Mouse (Mus musculus) hindbrain, embryonic 15.5 days (tissue): ENCODE results near the gene Ninl. TPM values are rescaled to one million over a fixed set of nuclear protein-coding genes. Genes with fewer than 3 reads are reported as not detected.

Source experiments
- ATAC-seq: fragments of 200-750 bp; cut with Nextera tagmentation; 2 replicates; pipeline ENCODE4 v1.8.0; 2017; ENCODE audit warnings: low read depth, moderate number of reproducible peaks, moderate TSS enrichment; ENCODE audit not compliant: low FRiP score
- H3K27ac ChIP-seq: fragments of 300-500 bp; sonication (generic); replicated peaks from 2 replicates; pipeline ENCODE4 v1.5.1; 2015; ENCODE audit warnings: mild to moderate bottlenecking, inconsistent platforms
- H3K27me3 ChIP-seq: fragments of 300-500 bp; sonication (generic); 2 replicates; pipeline ENCODE4 v1.6.1; 2015; ENCODE audit warnings: control low read depth, inconsistent platforms
- H3K36me3 ChIP-seq: fragments of 300-500 bp; sonication (generic); 2 replicates; pipeline ENCODE4 v1.6.1; 2015; ENCODE audit warnings: control low read depth, inconsistent platforms
- H3K4me1 ChIP-seq: fragments of 300-500 bp; sonication (generic); replicated peaks from 2 replicates; pipeline ENCODE4 v1.6.1; 2015; ENCODE audit warnings: control low read depth, inconsistent platforms
- H3K4me2 ChIP-seq: fragments of 300-500 bp; sonication (generic); 2 replicates; pipeline ENCODE4 v1.6.1; 2015; ENCODE audit warnings: moderate library complexity, mild to moderate bottlenecking, inconsistent platforms
- H3K4me3 ChIP-seq: fragments of 300-500 bp; sonication (generic); 2 replicates; pipeline ENCODE4 v1.5.1; 2015; ENCODE audit warnings: mild to moderate bottlenecking, inconsistent platforms
- H3K9ac ChIP-seq: fragments of 300-500 bp; sonication (generic); 2 replicates; pipeline ENCODE4 v1.6.1; 2015; ENCODE audit warnings: inconsistent platforms
- H3K9me3 ChIP-seq: fragments of 300-500 bp; sonication (generic); 2 replicates; pipeline ENCODE4 v1.6.1; 2016; ENCODE audit warnings: control low read depth, inconsistent platforms
- WGBS: fragments of 180-500 bp; shearing (Covaris S2); methylation state at CpG from one replicate; pipeline ENCODE4 v1.1.7; 2015; 5-methylcytosine and 5-hydroxymethylcytosine counted together
- polyA plus RNA-seq: library from polyadenylated mRNA; unstranded; fragments of >200 nt; fragmentation: Nextera tagmentation; extraction: Ambion mirVana; gene quantifications from 2 replicates; pipeline ENCODE4 v1.2.1, GENCODE M21; 2015

Ninl gene
- polyA plus RNA-seq, 1 experiment from 2014 or later, result 5.0 TPM

DNA sequence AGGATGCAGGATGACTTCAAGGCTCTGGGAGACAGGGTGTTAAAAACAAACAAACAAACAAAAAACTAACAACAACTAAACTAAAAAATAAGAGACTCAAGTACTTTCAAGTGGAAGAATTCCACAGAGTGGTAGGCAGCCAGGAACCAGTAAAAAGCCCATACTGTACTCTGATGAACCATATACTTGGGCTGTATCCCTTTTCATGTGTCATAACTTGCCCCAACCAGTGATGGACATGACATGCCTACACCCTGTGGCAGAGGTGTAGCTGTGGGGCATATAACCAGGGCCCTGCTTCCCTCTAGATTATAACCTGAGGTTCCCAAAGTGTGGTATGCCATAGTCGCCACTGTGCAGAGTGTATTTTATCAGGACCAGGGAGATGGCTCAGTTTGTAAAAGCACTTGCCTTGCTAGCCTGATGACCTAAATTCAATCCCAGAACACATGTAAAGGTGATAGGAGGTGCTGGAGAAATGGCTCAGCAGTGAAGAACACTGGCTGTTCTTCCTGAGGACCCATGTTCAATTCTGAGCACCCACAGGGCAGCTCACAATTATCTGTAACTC, 29.6 kb downstream of the Ninl start:
- Histone ChIP-seq H3K27ac (peak overlapping the region; percentile 55; the same call in 1 of the 2 replicates), H3K9me3 (no peaks in the 10 kb centered on the region), H3K9ac (peak overlapping the region; percentile 61), H3K27me3 (0 out of 2 replicates have a peak, but pooled peaks cover 5% of the 10 kb centered on the region), H3K4me1 (peaks cover 17% of the 10 kb centered on the region), H3K4me2 (peak overlapping the region; percentile 97), H3K4me3 (peak overlapping the region; percentile 64), H3K36me3 (no peaks in the 10 kb centered on the region)
- peak; percentile 66 for ATAC-seq
- WGBS, result 85% methylated on average over 1 of the region's 1 CpGs

DNA sequence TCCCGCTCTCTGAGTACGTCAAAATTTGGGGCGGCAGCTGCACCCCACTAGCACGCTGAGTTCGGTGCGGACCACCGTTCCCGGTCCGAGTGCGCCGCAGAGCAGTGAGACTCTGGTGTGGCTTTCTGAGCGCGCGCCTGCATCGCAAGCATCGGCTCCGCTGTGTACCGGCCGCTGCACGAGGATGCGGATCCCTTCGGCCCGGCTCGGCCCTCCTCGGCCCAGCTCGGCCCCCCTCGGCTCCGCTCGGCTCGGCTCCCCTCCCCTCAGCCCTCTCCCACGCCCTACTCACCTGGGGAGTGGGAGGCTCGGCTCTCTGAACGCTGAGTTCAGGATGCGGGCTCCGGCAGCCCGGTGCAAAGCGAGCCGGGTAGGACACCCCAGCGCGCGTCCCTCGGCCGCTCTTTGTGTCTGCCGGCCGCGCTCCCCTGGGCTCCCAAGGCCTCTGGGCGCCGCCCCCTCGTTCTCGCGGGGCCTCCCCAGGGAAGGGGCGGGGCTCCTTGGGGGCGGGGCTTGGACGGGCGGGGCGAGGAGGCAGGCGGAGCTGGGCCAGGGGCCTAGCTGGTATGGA, 30.2 kb downstream of the Ninl start:
- Histone ChIP-seq H3K4me3 (peak overlapping the region; percentile 64), H3K27me3 (0 out of 2 replicates have a peak, but pooled peaks cover 5% of the 10 kb centered on the region), H3K9ac (peak overlapping the region; percentile 61), H3K36me3 (no peaks in the 10 kb centered on the region), H3K4me2 (peak overlapping the region; percentile 97), H3K9me3 (no peaks in the 10 kb centered on the region), H3K4me1 (peaks cover 17% of the 10 kb centered on the region), H3K27ac (peak overlapping the region; percentile 55)
- under 1% methylated on average over 56 of the region's 57 CpGs for WGBS
- ATAC-seq, result peak; percentile 98

DNA sequence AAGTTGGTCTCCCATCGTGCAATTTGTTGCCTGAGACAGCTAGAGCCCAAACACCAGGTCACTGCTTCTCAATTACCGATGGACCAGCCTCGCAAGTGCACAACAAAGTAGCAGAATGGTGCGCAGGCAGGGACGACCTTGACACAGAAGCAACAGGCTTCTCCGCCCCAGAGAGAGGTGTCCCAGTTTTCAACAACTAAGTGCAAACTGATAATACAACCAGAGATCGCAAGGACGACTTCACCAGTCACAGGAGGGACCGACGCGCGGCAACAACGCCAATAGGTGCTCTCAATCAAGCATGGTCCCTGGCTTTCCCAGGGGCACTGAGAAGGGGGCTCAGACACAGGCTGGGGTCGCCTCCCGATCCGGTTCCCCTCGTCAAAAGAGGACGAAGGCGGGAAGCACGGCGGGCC, 30.7 kb downstream of the Ninl start:
- Histone ChIP-seq H3K4me3 (peak overlapping the region; percentile 64), H3K27ac (peak overlapping the region; percentile 55), H3K4me2 (peak overlapping the region; percentile 97), H3K9me3 (no peaks in the 10 kb centered on the region), H3K27me3 (0 out of 2 replicates have a peak, but pooled peaks cover 5% of the 10 kb centered on the region), H3K36me3 (no peaks in the 10 kb centered on the region), H3K9ac (peak overlapping the region; percentile 61), H3K4me1 (peaks cover 17% of the 10 kb centered on the region)
- ATAC-seq, result no peak
- WGBS, result under 1% methylated on average over 21 of the region's 21 CpGs

DNA sequence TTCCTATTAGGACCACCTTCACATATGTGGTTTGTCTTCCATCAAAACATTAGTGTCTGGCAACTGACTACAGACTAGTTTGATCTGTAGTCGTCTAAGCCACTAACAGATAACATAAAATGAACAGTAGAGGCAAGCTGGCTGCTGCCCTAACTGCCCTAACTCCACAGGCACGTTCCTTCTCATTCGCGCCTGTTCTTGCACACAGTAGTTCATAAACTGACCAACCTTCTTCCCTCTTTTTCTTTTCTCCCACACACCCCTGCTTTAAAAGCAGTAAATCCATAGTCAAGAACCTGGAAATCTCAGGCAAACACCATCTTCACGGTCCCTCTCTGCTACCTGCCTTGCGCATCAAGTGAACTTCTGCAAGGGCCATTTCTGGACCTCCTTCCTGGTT, 31.2 kb downstream of the Ninl start:
- no peaks in the 10 kb centered on the region for H3K36me3 ChIP-seq
- H3K9me3 ChIP-seq, result no peaks in the 10 kb centered on the region
- H3K4me3 ChIP-seq, result peak overlapping the region; percentile 64
- H3K4me1 ChIP-seq, result peaks cover 17% of the 10 kb centered on the region
- peak overlapping the region; percentile 61; the same call in 1 of the 2 replicates for H3K9ac ChIP-seq
- 0 out of 2 replicates have a peak, but pooled peaks cover 5% of the 10 kb centered on the region for H3K27me3 ChIP-seq
- no peak for ATAC-seq
- peak overlapping the region; percentile 97 for H3K4me2 ChIP-seq
- no peak overlapping the region for H3K27ac ChIP-seq
- 43% methylated on average over 6 of the region's 6 CpGs for WGBS

DNA sequence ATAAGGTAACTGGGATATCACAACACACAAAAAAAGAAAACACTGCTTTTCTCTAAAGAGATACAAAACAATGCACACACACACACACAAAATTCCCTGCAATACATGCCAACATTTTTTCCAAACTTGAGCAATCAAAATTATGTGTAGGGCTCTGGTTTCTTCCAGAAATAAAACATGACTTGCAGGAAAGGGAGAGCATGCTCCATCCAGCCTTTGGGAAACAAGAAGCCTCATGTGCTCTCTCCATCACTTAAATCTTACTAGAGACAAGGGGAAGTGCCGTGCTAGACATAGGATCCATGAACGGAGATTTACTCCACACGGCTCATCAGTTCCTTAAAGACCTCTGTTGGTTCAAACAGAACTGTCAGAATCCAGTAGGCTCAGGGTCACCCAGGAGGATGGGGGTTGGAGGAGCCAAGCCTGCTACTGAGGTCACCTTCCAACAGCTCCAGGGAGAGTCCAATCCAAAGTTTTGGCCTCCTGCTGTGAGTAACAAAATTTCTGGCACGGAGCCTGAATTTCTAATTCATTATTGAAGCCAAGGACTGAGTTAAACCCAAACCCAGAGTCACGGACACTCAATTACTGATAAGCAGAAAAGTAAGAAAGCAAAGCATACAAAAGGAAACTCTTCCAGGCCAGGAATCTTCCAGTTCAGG, 32.8 kb downstream of the Ninl start:
- no peak overlapping the region for H3K4me3 ChIP-seq
- H3K36me3 ChIP-seq, result no peaks in the 10 kb centered on the region
- no peak for ATAC-seq
- H3K27ac ChIP-seq, result no peak overlapping the region
- 0 out of 2 replicates have a peak, but pooled peaks cover 5% of the 10 kb centered on the region for H3K27me3 ChIP-seq
- no peak overlapping the region for H3K4me2 ChIP-seq
- no peak overlapping the region for H3K9ac ChIP-seq
- WGBS, result 59% methylated on average over 5 of the region's 5 CpGs
- no peaks in the 10 kb centered on the region for H3K9me3 ChIP-seq
- peaks cover 17% of the 10 kb centered on the region for H3K4me1 ChIP-seq

DNA sequence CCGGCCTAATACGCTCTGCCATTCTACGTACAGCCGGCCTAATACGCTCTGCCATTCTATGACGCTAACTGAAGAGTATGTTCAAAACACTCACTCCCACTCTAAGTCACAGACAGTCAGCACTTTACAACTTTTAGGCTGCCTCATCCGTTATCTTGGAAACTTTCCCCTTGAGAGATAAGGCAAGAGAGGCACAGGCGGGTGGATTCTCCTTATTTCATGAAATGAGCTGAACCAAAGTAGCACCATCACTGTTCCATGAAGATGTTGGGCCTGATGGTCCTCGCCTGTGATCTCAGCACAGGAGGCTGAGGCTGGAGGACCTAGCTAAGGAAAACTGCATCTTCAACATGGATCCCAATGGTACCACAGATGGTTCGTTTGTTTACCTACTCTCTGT, 34.8 kb downstream of the Ninl start:
- WGBS, result 96% methylated on average over 10 of the region's 10 CpGs
- Histone ChIP-seq H3K36me3 (no peaks in the 10 kb centered on the region), H3K27ac (no peak overlapping the region), H3K9ac (no peak overlapping the region), H3K4me3 (no peak overlapping the region), H3K27me3 (0 out of 2 replicates have a peak, but pooled peaks cover 5% of the 10 kb centered on the region), H3K4me1 (peaks cover 13% of the 10 kb centered on the region), H3K9me3 (no peaks in the 10 kb centered on the region), H3K4me2 (no peak overlapping the region)
- ATAC-seq, result no peak

DNA sequence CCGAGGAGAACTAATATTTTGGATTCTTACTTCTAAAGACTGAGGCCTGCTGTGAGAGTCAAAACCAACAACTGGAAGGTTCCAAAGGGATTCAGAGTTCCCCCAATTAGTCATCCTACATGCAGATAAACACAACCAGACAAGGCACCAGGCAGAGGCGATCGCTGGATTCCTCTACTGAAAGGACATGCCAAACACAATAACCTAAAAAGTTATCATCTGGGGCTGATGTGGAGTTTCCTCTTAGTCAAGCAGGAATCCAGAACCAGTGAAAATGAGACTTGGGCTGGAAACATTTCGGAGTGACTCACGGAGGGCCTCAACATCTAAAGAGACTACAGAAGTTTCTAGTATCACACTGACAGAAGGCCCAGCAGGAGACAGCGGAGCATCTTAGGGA, 35.4 kb downstream of the Ninl start:
- H3K4me3 ChIP-seq, result no peak overlapping the region
- no peak overlapping the region for H3K27ac ChIP-seq
- H3K4me2 ChIP-seq, result no peak overlapping the region
- ATAC-seq, result no peak
- H3K36me3 ChIP-seq, result no peaks in the 10 kb centered on the region
- 86% methylated on average over 6 of the region's 6 CpGs for WGBS
- H3K9ac ChIP-seq, result no peak overlapping the region
- no peaks in the 10 kb centered on the region for H3K9me3 ChIP-seq
- H3K27me3 ChIP-seq, result 0 out of 2 replicates have a peak, but pooled peaks cover 5% of the 10 kb centered on the region
- peaks cover 13% of the 10 kb centered on the region for H3K4me1 ChIP-seq

DNA sequence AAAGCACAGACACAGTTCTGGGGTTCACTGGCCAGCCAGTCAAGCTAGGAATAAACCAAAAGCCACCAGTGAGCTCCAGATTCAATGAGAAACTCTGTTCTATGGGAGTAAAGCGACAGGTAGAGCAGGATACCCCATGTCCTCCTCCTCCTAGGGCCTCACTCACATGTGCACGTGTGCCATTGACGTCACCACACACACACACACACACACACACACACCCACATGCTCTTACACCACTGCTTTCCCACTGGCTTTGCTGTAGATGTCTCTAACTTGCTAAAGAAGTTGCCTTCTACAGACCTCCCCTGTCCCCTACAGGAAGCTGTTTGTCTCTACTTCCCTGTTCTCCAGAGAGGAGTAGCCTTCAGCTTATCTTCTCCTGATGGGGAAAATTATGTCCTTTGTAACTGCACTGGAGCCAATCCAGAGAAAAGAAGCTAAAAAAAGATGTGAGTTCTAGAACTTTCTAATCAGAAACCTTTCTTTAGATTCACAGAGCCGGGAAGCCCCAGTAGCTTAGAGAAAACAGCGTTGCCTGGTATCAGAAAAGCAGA, 37.5 kb downstream of the Ninl start:
- Histone ChIP-seq H3K4me2 (no peak overlapping the region), H3K4me3 (no peak overlapping the region), H3K4me1 (0 out of 2 replicates have a peak, but pooled peaks cover 6% of the 10 kb centered on the region), H3K9me3 (no peaks in the 10 kb centered on the region), H3K27ac (no peak overlapping the region), H3K27me3 (no peaks in the 10 kb centered on the region), H3K9ac (no peak overlapping the region), H3K36me3 (no peaks in the 10 kb centered on the region)
- WGBS, result 82% methylated on average over 5 of the region's 5 CpGs
- no peak for ATAC-seq

DNA sequence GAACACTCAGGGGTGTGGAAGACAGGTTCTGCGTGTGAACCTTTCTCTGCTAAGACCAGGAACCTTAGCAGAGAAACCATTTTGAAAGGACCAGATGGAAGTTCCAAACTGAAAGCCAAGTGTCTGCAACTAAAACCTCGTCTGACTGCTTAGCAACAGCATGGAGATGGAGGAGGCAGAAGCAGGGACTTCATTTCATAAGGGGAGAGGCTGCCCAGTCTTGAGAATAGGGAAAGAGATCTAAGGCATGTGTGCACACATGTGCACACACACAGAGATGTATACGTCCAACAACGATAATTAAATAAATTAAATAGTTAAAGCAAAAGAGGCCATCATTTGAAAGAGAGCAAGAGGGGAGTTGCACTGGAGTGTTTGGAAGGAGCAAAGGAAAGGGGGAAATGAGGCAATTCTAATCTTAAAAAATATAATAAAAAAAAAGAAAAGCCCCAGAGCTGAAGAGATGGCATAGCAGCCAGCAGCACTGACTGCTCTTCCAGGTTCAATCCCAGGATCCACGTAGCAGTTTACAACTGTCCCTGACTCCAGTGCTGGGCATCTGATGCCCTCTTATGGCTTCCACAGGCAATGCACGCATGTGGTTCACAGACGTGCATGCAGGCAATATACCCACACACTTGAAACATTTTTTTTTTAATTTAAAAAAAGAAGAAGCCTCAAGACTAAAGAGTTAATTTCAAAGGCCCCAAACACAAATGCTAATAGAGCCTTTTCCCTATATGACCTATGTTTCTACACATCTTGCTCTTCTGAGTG, 38.6 kb downstream of the Ninl start:
- Histone ChIP-seq H3K4me3 (no peak overlapping the region), H3K27ac (no peak overlapping the region), H3K27me3 (no peaks in the 10 kb centered on the region), H3K4me2 (no peak overlapping the region), H3K9ac (no peak overlapping the region), H3K4me1 (0 out of 2 replicates have a peak, but pooled peaks cover 6% of the 10 kb centered on the region), H3K36me3 (no peaks in the 10 kb centered on the region), H3K9me3 (no peaks in the 10 kb centered on the region)
- ATAC-seq, result peak; percentile 94
- 44% methylated on average over 7 of the region's 7 CpGs for WGBS

DNA sequence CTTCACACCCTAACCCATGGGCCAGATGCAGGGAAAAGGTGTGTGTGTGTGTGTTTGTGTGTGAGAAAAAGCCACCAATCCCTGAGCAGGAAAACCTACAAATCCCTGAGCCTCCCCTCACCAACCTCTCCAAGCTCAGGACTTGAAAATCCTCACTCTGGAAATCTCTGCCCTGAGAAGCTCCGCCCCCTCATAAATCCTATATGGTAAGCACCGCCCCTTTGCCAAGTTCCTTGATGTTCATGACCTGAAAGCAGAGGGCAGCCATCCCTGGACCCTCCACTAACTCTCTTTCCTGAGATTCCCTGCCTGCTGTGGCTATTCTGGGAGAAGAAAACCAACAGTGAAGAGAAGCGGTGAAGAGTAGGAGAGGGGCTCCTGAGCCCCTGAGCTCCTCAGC, 40.2 kb downstream of the Ninl start:
- Histone ChIP-seq H3K27ac (no peak overlapping the region), H3K4me2 (no peak overlapping the region), H3K4me1 (0 out of 2 replicates have a peak, but pooled peaks cover 6% of the 10 kb centered on the region), H3K9ac (no peak overlapping the region), H3K4me3 (no peak overlapping the region), H3K27me3 (no peaks in the 10 kb centered on the region), H3K36me3 (no peaks in the 10 kb centered on the region), H3K9me3 (no peaks in the 10 kb centered on the region)
- WGBS, result 67% methylated on average over 3 of the region's 3 CpGs
- no peak for ATAC-seq

DNA sequence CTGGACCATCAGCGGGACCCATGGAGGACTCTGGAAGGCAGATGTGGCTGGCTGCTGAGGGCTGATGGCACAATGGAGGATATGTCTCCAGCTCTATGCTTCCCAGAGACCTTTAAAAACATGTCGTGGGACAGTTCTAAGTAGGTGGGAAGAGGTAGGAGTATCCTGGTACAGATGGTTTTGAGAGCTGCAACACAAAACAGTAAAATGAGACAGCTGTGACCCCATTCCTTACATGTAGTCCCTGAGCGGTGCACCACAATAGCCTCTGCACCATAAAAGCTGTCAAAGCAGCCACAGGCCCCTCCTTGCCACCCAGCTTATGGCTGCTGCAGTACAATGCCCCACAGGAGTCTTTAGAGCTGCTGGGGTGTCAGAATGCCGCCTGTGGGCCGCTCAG, 41.6 kb downstream of the Ninl start:
- Histone ChIP-seq H3K9me3 (no peaks in the 10 kb centered on the region), H3K9ac (no peak overlapping the region), H3K4me3 (no peak overlapping the region), H3K27ac (no peak overlapping the region), H3K4me2 (no peak overlapping the region), H3K4me1 (0 out of 2 replicates have a peak, but pooled peaks cover 6% of the 10 kb centered on the region), H3K27me3 (no peaks in the 10 kb centered on the region), H3K36me3 (no peaks in the 10 kb centered on the region)
- WGBS, result 69% methylated on average over 5 of the region's 5 CpGs
- ATAC-seq, result no peak
